Mouse (Mus musculus) limb, embryonic 15.5 days (tissue): ENCODE data around the gene Ifnk. TPM values are rescaled to one million over a fixed set of nuclear protein-coding genes. Genes with fewer than 3 reads are reported as not detected.

Experiments
- polyA plus RNA-seq: library from polyadenylated mRNA; unstranded; fragments of >200 nt; fragmentation: Nextera tagmentation; extraction: Ambion mirVana; gene quantifications from 2 replicates; pipeline ENCODE4 v1.2.1, GENCODE M21; 2015

Ifnk gene
- polyA plus RNA-seq, 1 experiment from 2014 or later, result 0.19 TPM

Other genes starting within 250 kb of the Ifnk start
- 12.6 and 12.8 TPM in 2 replicates for gene Mob3b, start 5.4 kb downstream of the Ifnk start, polyA plus RNA-seq
- 9.4 and 9.8 TPM in 2 replicates for gene C9orf72, start 74.1 kb downstream of the Ifnk start, polyA plus RNA-seq